Mouse (Mus musculus) midbrain, embryonic 16.5 days (tissue): ENCODE measurements around the gene Ctdspl. TPM values are rescaled to one million over a fixed set of nuclear protein-coding genes. Genes with fewer than 3 reads are reported as not detected.
A peak's percentile ranks its signal among the peaks of the same experiment; 100 is the strongest.

ENCODE experiments used
- ATAC-seq: fragments of 200-750 bp; cut with Nextera tagmentation; 2 replicates; pipeline ENCODE4 v1.8.0; 2017; ENCODE audit warnings: moderate TSS enrichment
- H3K27ac ChIP-seq: fragments of 300-500 bp; sonication (generic); 2 replicates; pipeline ENCODE4 v1.5.1; 2014; ENCODE audit warnings: mild to moderate bottlenecking, low read length, mixed read lengths
- H3K27me3 ChIP-seq: fragments of 300-500 bp; sonication (generic); 2 replicates; pipeline ENCODE4 v1.6.1; 2014; ENCODE audit warnings: low read depth, low read length, mixed read lengths; ENCODE audit not compliant: control insufficient read depth, insufficient read depth
- H3K36me3 ChIP-seq: fragments of 300-500 bp; sonication (generic); 2 replicates; pipeline ENCODE4 v1.6.1; 2014; ENCODE audit warnings: mild to moderate bottlenecking, low read length, moderate library complexity, mixed read lengths; ENCODE audit not compliant: control insufficient read depth, insufficient read depth
- H3K4me1 ChIP-seq: fragments of 300-500 bp; sonication (generic); 2 replicates; pipeline ENCODE4 v1.6.1; 2014; ENCODE audit warnings: mild to moderate bottlenecking, low read length, mixed read lengths; ENCODE audit not compliant: control insufficient read depth, insufficient read depth
- H3K4me2 ChIP-seq: fragments of 300-500 bp; sonication (generic); 2 replicates; pipeline ENCODE4 v1.6.1; 2014; ENCODE audit warnings: mild to moderate bottlenecking, low read length, mixed read lengths
- H3K4me3 ChIP-seq: fragments of 300-500 bp; sonication (generic); 2 replicates; pipeline ENCODE4 v1.5.1; 2014; ENCODE audit warnings: low read depth, mild to moderate bottlenecking, low read length, moderate library complexity, mixed read lengths
- H3K9ac ChIP-seq: fragments of 300-500 bp; sonication (generic); 2 replicates; pipeline ENCODE4 v1.6.1; 2014; ENCODE audit warnings: low read depth, low read length, mixed read lengths
- H3K9me3 ChIP-seq: fragments of 300-500 bp; sonication (generic); replicated peaks from 2 replicates; pipeline ENCODE4 v1.6.1; 2014; ENCODE audit warnings: mild to moderate bottlenecking, low read length, mixed read lengths; ENCODE audit not compliant: control insufficient read depth, poor library complexity, severe bottlenecking
- WGBS: fragments of 180-500 bp; shearing (Covaris S2); extraction: QIAGEN DNeasy Blood & Tissue Kit; methylation state at CpG from one replicate; pipeline ENCODE4 v1.1.7; 2014; 5-methylcytosine and 5-hydroxymethylcytosine counted together
- polyA plus RNA-seq: library from polyadenylated mRNA; unstranded; fragments of >200 nt; fragmentation: Nextera tagmentation; extraction: Ambion mirVana; gene quantifications from 2 replicates; pipeline ENCODE4 v1.2.1, GENCODE M21; 2015

Gene Ctdspl
- polyA plus RNA-seq, 1 experiment from 2014 or later = 10.9 TPM

DNA sequence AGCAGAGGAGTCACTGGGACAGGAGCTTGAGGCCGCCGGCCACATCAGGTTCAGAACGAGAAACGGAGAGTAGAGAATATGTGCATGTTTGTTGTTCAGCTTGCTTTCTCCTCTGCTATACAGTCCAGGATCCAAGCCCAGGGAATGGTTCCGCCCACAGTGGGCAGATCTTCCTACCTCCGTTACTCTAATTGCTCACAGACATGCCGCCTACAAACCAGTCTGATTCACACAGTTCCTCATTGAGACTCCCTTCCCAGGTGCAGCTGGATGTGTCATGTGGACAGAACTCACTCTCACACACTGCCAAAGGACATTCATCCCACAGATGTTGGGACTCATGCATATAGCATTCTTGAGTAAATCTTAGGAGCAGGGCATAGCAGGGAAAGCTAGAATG is 51.2 kb downstream of the Ctdspl start:
- H3K4me2 ChIP-seq = no peak overlapping the region
- 95% methylated on average over 7 of the region's 7 CpGs for WGBS
- no peak overlapping the region for H3K4me3 ChIP-seq
- H3K9me3 ChIP-seq = no peaks in the 10 kb centered on the region
- no peak overlapping the region for H3K9ac ChIP-seq
- peaks cover 29% of the 10 kb centered on the region for H3K4me1 ChIP-seq
- H3K36me3 ChIP-seq = no peaks in the 10 kb centered on the region
- H3K27me3 ChIP-seq = no peaks in the 10 kb centered on the region
- no peak for ATAC-seq
- no peak overlapping the region for H3K27ac ChIP-seq

DNA sequence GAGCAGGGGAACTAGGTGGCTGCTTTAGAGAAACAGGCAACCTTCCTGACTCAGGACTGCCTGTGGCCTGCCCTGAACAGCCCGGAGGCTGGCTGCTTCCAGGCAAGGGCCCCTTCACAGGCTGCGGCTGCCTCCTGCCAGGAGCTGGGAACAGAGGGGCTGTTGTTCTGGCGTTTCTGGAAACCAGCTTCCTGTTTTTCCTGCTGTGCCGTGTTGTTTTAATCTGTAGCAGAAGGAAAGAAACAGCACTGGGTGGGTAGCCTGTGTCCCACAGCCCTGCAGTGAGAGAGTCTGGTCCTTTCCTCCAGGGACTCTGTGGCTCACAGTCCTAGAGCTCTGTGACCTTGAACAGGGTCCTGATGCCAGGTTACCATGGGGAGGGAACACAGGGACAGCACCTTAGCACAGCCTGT is 54.2 kb downstream of the Ctdspl start:
- no peak overlapping the region for H3K4me2 ChIP-seq
- ATAC-seq = peak; percentile 73

DNA sequence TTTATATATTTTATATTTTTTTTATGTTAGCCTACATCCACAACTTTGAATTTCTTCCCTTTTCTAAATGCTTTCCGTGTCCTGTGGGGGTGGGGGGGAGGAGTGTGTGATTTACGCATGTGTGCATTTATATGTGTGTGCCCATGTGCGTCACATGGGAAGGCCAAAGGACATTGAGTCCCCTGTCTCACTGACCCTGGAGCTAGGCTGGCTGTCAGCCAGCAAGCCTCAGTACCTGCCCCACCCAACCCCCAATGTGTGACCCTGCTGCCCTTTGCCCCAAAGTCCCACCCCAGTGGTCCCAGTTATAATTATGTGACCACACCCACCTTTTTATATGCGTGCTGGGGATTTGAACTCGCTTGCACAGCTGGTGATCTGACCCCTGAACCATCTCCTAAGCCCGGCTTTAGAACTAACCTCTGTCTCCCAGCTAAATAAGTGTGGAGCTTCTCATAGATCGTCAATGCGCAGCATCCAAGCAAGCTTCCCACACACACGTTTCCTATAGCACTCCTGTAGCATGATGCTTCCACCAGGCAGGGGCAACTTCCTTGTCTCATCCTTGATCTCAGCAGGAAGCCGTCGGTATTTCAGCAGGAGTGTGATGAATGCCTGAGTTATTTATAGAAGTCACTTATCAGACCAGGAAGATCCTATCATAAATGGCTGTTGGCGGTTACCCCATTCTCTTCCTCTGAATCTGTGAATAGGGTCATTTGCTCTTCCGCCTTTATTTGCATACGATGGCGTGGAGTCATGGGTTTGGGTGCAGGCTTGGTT is 58.6 kb downstream of the Ctdspl start:
- 60% methylated on average over 15 of the region's 15 CpGs for WGBS
- Histone ChIP-seq H3K4me1 (peaks cover 13% of the 10 kb centered on the region), H3K27ac (no peak overlapping the region), H3K9me3 (no peaks in the 10 kb centered on the region), H3K36me3 (no peaks in the 10 kb centered on the region), H3K4me2 (no peak overlapping the region), H3K4me3 (no peak overlapping the region), H3K9ac (no peak overlapping the region), H3K27me3 (no peaks in the 10 kb centered on the region)
- no peak for ATAC-seq

More for the DNA sequence above, 54.2 kb downstream of the Ctdspl start:
- H3K27me3 ChIP-seq = no peaks in the 10 kb centered on the region
- no peaks in the 10 kb centered on the region for H3K36me3 ChIP-seq
- H3K9ac ChIP-seq = 0 out of 2 replicates have a peak overlapping the region, but pooled peaks have one; percentile 20
- no peaks in the 10 kb centered on the region for H3K9me3 ChIP-seq
- no peak overlapping the region for H3K4me3 ChIP-seq
- peak overlapping the region; percentile 75 for H3K27ac ChIP-seq
- peaks cover 15% of the 10 kb centered on the region; the same call in 1 of the 2 replicates for H3K4me1 ChIP-seq
- WGBS = 9% methylated on average over 4 of the region's 4 CpGs

DNA sequence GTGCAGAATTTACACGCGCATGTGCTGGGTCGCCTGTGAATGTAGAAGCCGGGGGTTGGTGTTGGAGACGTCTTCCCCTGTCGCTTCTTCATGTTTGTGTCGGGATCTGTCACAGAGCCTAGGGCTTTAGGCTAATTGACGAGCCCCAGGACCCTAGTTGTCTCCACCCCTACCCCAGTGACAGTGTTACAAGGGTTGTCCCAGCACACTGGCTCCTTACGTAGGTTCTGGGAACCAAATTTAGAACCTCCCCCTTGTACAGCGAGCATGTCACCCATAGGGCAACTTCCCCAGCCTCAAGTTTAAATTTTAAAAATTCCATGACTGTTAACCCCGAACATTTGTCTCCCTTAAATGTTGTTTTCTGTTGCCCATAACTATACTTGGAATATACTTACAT is 60.0 kb downstream of the Ctdspl start:
- ATAC-seq = no peak
- H3K9me3 ChIP-seq = no peaks in the 10 kb centered on the region

DNA sequence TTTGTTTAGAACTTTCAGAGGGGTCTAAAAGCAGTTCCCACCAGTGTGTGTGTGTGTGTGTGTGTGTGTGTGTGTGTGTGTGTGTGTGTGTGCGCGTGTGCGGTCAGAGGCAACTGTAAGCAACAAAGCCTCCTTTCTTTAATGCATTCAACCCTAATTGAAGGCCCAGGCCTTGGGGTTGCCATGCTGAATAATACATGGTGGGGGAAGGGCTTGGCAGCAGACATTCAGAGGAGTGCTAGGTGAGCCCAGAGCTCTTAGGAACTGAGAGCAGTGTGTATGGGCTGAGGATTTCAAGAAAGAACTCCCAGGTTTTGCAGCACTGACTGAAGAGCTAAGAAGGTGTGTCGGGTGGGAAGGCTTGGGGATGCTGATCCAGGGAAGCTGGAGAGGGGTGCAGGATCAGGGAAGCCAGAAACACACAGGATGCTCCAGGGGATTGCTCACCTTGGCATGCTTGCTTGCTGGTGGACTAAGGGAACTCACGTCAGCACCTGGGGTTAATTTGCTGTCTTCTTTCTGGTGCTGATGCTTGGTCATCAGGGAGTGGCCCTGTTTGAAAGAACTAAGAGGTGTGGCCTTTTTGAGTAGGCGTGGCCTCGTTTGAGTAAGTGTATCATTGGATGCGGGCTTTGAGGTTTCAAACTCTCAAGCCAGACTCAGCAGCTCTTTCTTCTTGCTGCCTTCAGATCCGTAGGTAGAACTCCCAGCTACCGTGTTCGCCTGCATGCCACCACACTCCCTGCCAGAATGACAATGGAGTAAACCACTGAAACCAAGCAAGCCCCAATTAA is 62.7 kb downstream of the Ctdspl start:
- Histone ChIP-seq H3K4me1 (peaks cover 5% of the 10 kb centered on the region), H3K9ac (no peak overlapping the region), H3K36me3 (no peaks in the 10 kb centered on the region), H3K27ac (no peak overlapping the region), H3K9me3 (no peaks in the 10 kb centered on the region), H3K27me3 (no peaks in the 10 kb centered on the region), H3K4me3 (no peak overlapping the region), H3K4me2 (no peak overlapping the region)
- peak; percentile 73 for ATAC-seq
- WGBS = 60% methylated on average over 11 of the region's 11 CpGs

More for the DNA sequence above, 60.0 kb downstream of the Ctdspl start:
- no peak overlapping the region for H3K9ac ChIP-seq
- H3K4me2 ChIP-seq = no peak overlapping the region
- peaks cover 5% of the 10 kb centered on the region for H3K4me1 ChIP-seq
- no peaks in the 10 kb centered on the region for H3K27me3 ChIP-seq
- H3K27ac ChIP-seq = no peak overlapping the region
- WGBS = 81% methylated on average over 11 of the region's 11 CpGs
- no peaks in the 10 kb centered on the region for H3K36me3 ChIP-seq
- no peak overlapping the region for H3K4me3 ChIP-seq

DNA sequence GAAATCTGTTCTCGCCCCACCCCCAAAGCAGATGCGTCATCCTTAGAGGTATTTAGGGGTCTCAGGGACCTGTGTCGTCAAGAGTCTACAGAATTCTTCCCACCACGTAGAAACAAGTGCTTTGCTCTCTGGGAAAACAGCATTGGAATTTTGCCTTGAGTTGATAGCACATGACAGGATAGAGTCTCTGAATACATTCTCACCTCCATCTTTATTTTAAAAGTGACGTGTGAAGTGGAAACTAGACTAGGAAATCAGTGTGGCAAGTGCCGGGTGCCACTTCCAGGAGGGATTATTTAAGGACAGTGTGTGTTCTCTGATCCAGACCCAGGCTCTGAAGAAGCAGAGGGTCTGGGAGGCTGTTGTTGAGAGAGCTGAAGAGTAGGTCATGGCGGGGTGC is 64.2 kb downstream of the Ctdspl start:
- no peaks in the 10 kb centered on the region for H3K9me3 ChIP-seq

DNA sequence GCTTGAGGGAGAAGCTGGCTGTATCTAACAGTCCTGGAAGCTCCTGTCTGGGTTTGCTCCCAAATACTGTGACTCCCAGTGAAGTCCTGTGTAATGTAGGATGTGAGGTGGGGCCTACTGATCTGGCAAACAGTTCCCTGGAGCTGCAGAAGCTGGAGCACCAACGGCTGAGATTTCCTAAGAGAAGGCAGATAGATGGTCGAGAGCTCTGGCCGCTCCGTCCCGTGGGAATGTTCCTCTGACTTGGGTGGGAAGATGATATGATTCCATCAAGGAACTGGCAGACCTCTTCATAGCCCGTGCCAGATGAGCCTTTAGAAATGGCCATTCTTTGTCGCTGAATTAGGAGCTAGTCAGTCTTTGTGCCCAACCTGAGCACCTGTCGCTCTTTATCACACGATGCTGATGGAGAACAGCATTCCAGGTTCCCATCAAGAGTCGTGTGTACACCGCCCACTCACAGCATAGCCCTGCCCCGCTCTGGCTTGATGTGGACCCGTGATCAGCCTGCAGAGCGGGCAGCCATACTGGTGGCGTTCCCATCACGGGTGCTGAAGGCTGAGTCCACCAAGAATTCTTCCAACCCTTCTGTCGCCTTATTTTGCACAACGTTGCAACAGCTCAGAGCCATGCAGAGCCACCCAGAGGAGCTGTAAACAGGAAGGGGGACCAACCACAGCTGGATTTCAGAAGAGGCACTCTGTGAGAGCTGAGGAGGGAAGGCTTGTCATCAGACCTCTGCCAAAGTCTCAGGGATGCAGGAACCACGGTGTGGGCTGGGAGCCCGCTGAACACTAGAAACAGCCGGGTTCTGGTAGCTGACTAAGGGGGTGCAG is 65.7 kb downstream of the Ctdspl start:
- Histone ChIP-seq H3K4me3 (no peak overlapping the region), H3K27ac (no peak overlapping the region), H3K9me3 (no peaks in the 10 kb centered on the region), H3K4me1 (peaks cover 5% of the 10 kb centered on the region; the same call in 1 of the 2 replicates), H3K27me3 (no peaks in the 10 kb centered on the region), H3K4me2 (no peak overlapping the region), H3K9ac (no peak overlapping the region), H3K36me3 (no peaks in the 10 kb centered on the region)
- ATAC-seq = no peak
- 92% methylated on average over 21 of the region's 21 CpGs for WGBS

More for the DNA sequence above, 64.2 kb downstream of the Ctdspl start:
- peaks cover 5% of the 10 kb centered on the region; the same call in 1 of the 2 replicates for H3K4me1 ChIP-seq
- H3K27ac ChIP-seq = no peak overlapping the region
- 82% methylated on average over 7 of the region's 7 CpGs for WGBS
- ATAC-seq = no peak
- H3K27me3 ChIP-seq = no peaks in the 10 kb centered on the region
- H3K36me3 ChIP-seq = no peaks in the 10 kb centered on the region
- H3K4me2 ChIP-seq = no peak overlapping the region
- no peak overlapping the region for H3K4me3 ChIP-seq
- no peak overlapping the region for H3K9ac ChIP-seq

DNA sequence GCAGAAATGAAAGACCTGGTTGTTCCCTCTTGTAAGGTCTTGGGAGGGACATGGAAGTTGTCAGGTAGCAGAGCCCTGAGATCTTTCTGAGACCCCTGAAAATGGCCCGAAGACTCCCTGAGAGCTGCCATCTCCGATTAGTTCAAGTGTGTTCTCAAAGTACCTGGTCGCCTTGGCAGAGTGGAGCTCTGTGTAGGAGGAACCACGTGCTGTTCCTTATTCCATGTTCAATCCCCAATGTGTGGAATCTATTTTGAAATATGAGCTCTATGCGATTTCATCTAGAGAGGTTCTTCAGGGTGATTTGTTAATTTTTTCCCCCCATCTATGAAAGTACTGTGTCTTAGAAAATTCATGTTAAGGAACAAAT is 66.3 kb downstream of the Ctdspl start:
- Histone ChIP-seq H3K27me3 (no peaks in the 10 kb centered on the region), H3K4me1 (peaks cover 5% of the 10 kb centered on the region; the same call in 1 of the 2 replicates), H3K4me2 (no peak overlapping the region), H3K9ac (no peak overlapping the region), H3K4me3 (no peak overlapping the region), H3K9me3 (no peaks in the 10 kb centered on the region), H3K27ac (no peak overlapping the region), H3K36me3 (no peaks in the 10 kb centered on the region)
- no peak for ATAC-seq
- WGBS = 90% methylated on average over 5 of the region's 5 CpGs
